Mouse (Mus musculus) hindbrain, embryonic 10.5 days (tissue): Measurements from ENCODE around the gene Qtrt1. TPM values are rescaled to one million over a fixed set of nuclear protein-coding genes. Genes with fewer than 3 reads are reported as not detected.

ENCODE experiments used
- DNase-seq: peaks from one replicate; pipeline ENCODE4 v3.0.0-alpha.2; 2017; ENCODE audit warnings: low spot score
- H3K27ac ChIP-seq: fragments of 300-500 bp; sonication (generic); 2 replicates; pipeline ENCODE4 v1.5.1; 2016; ENCODE audit warnings: mild to moderate bottlenecking, moderate library complexity
- H3K27me3 ChIP-seq: fragments of 300-500 bp; sonication (generic); 2 replicates; pipeline ENCODE4 v1.6.1; 2016; ENCODE audit warnings: mild to moderate bottlenecking; ENCODE audit not compliant: poor library complexity, insufficient read depth, severe bottlenecking
- H3K36me3 ChIP-seq: fragments of 300-500 bp; sonication (generic); 2 replicates; pipeline ENCODE4 v1.6.1; 2016; ENCODE audit warnings: mild to moderate bottlenecking, moderate library complexity
- H3K4me1 ChIP-seq: fragments of 300-500 bp; sonication (generic); replicated peaks from 2 replicates; pipeline ENCODE4 v1.6.1; 2016; ENCODE audit warnings: mild to moderate bottlenecking
- H3K4me3 ChIP-seq: fragments of 300-500 bp; sonication (generic); 2 replicates; pipeline ENCODE4 v1.5.1; 2016; ENCODE audit warnings: mild to moderate bottlenecking, moderate library complexity
- H3K9me3 ChIP-seq: fragments of 300-500 bp; sonication (generic); 2 replicates; pipeline ENCODE4 v1.6.1; 2016; ENCODE audit warnings: mild to moderate bottlenecking, moderate library complexity
- whole genome bisulfite sequencing: fragments of 180-500 bp; shearing (Covaris S2); methylation state at CpG from one replicate; pipeline ENCODE4 v1.1.7; 2016; 5-methylcytosine and 5-hydroxymethylcytosine counted together
- polyA plus RNA-seq: library from polyadenylated mRNA; unstranded; fragments of >200 nt; fragmentation: Nextera tagmentation; extraction: Ambion mirVana; gene quantifications from 2 replicates; pipeline ENCODE4 v1.2.1, GENCODE M21; 2016

Gene Qtrt1
- polyA plus RNA-seq, 1 experiment from 2014 or later, result 63.3 TPM

DNA sequence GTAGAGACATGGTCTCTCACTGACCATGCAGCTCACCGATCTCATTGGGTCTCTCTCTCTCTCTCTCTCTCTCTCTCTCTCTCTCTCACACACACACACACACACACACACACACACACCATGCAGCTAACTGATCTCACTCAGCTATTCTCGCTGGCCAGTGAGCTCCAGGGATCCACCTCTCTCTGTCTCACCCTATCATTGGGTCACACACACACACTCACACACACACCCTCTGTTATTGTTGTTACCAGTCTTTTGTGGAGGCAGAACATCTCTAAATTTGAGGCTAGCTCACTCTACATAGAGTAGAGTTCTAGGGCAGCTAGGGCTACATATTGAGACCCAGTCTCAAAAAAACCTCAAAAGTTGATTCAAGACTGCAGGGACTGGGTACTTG, 14.9 kb downstream of the Qtrt1 start:
- Histone ChIP-seq H3K4me3 (peak overlapping the region; percentile 94), H3K36me3 (peaks cover 8% of the 10 kb centered on the region)

DNA sequence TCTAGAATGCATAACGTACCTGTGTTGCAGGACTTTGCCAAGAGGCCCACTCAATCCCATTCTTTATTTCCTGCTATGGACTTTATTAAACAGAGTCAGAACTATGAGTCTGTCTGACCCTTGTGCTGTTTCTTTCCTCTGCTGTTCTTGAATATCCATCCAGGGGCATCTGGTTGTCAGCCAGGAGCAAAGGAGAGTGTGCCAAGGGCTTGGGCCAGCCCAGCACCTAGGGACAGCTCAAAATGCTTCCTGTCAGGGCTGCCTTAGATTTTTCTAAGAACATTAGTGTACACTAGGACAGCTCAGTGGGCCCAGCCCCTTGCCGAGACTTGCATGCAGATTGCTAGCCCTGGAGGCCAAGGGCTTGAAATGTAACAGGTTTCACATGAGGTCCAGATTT, 16.1 kb downstream of the Qtrt1 start:
- H3K4me3 ChIP-seq, result no peak overlapping the region
- H3K27ac ChIP-seq, result no peak overlapping the region
- H3K27me3 ChIP-seq, result no peaks in the 10 kb centered on the region
- H3K36me3 ChIP-seq, result no peaks in the 10 kb centered on the region
- WGBS, result 91% methylated on average over 2 of the region's 2 CpGs
- no peak for DNase-seq
- H3K9me3 ChIP-seq, result no peaks in the 10 kb centered on the region
- peaks cover 25% of the 10 kb centered on the region for H3K4me1 ChIP-seq

More for the DNA sequence above, 14.9 kb downstream of the Qtrt1 start:
- Histone ChIP-seq H3K9me3 (no peaks in the 10 kb centered on the region), H3K27me3 (no peaks in the 10 kb centered on the region), H3K4me1 (peaks cover 25% of the 10 kb centered on the region), H3K27ac (no peak overlapping the region)
- WGBS, result 79% methylated on average over 2 of the region's 2 CpGs
- DNase-seq, result no peak

GRCm38 (mm10) chr9:21428178-21428577, 16.5 kb downstream of the Qtrt1 start:
- H3K27me3 ChIP-seq, result no peaks in the 10 kb centered on the region
- no peak for DNase-seq
- no peak overlapping the region for H3K4me3 ChIP-seq
- peaks cover 25% of the 10 kb centered on the region for H3K4me1 ChIP-seq
- H3K36me3 ChIP-seq, result 0 out of 2 replicates have a peak, but pooled peaks cover under 1% of the 10 kb centered on the region
- WGBS, result 95% methylated on average over 6 of the region's 6 CpGs
- no peak overlapping the region for H3K27ac ChIP-seq
- no peaks in the 10 kb centered on the region for H3K9me3 ChIP-seq

DNA sequence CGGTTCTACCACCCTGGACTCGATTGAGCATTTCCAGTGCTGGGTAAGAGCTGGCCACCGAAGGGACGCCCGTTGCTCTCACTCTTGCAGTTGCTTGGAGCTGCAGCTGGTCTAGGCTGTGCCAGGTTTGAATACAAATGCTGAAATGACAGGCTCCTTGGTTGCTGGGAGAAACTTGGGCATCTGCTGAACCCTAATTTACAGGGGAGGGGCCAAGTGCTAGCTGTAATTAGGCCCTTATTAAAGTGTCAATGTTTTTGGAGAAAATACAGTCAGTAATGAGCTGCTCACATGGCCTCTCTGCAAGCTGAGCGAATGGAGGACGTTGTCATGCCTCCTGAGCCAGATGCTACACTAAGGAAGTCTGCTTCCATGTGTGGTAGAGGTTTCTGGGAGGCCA, 19.1 kb downstream of the Qtrt1 start:
- no peak overlapping the region for H3K4me3 ChIP-seq
- WGBS, result 88% methylated on average over 7 of the region's 7 CpGs

GRCm38 (mm10) chr9:21432066-21432465, 20.4 kb downstream of the Qtrt1 start:
- WGBS, result 87% methylated on average over 7 of the region's 7 CpGs
- H3K27me3 ChIP-seq, result no peaks in the 10 kb centered on the region
- H3K36me3 ChIP-seq, result 0 out of 2 replicates have a peak, but pooled peaks cover 4% of the 10 kb centered on the region
- no peak overlapping the region for H3K4me3 ChIP-seq
- DNase-seq, result no peak
- no peaks in the 10 kb centered on the region for H3K9me3 ChIP-seq
- peaks cover 9% of the 10 kb centered on the region; the same call in 1 of the 2 replicates for H3K4me1 ChIP-seq
- no peak overlapping the region for H3K27ac ChIP-seq

More for the DNA sequence above, 19.1 kb downstream of the Qtrt1 start:
- Histone ChIP-seq H3K27ac (no peak overlapping the region), H3K4me1 (peaks cover 19% of the 10 kb centered on the region), H3K9me3 (no peaks in the 10 kb centered on the region), H3K36me3 (0 out of 2 replicates have a peak, but pooled peaks cover 4% of the 10 kb centered on the region), H3K27me3 (no peaks in the 10 kb centered on the region)
- no peak for DNase-seq

GRCm38 (mm10) chr9:21433766-21434165, 22.1 kb downstream of the Qtrt1 start:
- Histone ChIP-seq H3K36me3 (0 out of 2 replicates have a peak, but pooled peaks cover 4% of the 10 kb centered on the region), H3K4me1 (peaks cover 2% of the 10 kb centered on the region; the same call in 1 of the 2 replicates), H3K27ac (no peak overlapping the region), H3K4me3 (no peak overlapping the region), H3K27me3 (no peaks in the 10 kb centered on the region), H3K9me3 (no peaks in the 10 kb centered on the region)
- no peak for DNase-seq
- WGBS, result 94% methylated on average over 8 of the region's 8 CpGs

DNA sequence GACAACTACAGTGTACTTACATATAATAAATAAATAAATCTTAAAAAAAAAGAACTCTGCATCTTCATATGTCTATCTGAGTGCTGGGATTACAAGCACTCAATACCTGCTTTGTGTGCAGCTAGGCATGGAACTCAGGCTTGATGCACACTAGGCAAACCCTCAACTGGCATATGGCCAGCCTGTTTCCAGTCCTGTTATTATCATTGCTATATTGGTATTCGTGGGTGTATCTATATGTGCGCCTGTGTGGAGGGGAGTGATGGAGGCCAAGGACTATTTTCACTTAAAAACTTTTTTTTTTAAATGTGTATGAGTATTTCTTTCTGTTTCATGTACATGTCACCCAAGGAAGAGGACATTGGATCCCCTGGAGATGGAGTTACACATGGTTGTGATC, 22.8 kb downstream of the Qtrt1 start:
- no peaks in the 10 kb centered on the region for H3K9me3 ChIP-seq
- 0 out of 2 replicates have a peak, but pooled peaks cover 4% of the 10 kb centered on the region for H3K36me3 ChIP-seq
- no peak overlapping the region for H3K27ac ChIP-seq
- no peaks in the 10 kb centered on the region for H3K27me3 ChIP-seq
- H3K4me3 ChIP-seq, result no peak overlapping the region
- H3K4me1 ChIP-seq, result peaks cover 2% of the 10 kb centered on the region; the same call in 1 of the 2 replicates
- no peak for DNase-seq
- 94% methylated on average over 2 of the region's 2 CpGs for WGBS

GRCm38 (mm10) chr9:21435777-21436635, 24.4 kb downstream of the Qtrt1 start:
- Histone ChIP-seq H3K27me3 (no peaks in the 10 kb centered on the region), H3K4me1 (peaks cover 2% of the 10 kb centered on the region; the same call in 1 of the 2 replicates), H3K4me3 (no peak overlapping the region), H3K36me3 (0 out of 2 replicates have a peak, but pooled peaks cover 4% of the 10 kb centered on the region), H3K27ac (no peak overlapping the region), H3K9me3 (no peaks in the 10 kb centered on the region)
- 95% methylated on average over 7 of the region's 7 CpGs for WGBS
- DNase-seq, result no peak

GRCm38 (mm10) chr9:21437577-21437976, 25.9 kb downstream of the Qtrt1 start:
- Histone ChIP-seq H3K4me3 (no peak overlapping the region), H3K4me1 (peaks cover 2% of the 10 kb centered on the region; the same call in 1 of the 2 replicates), H3K27me3 (no peaks in the 10 kb centered on the region), H3K9me3 (no peaks in the 10 kb centered on the region), H3K27ac (no peak overlapping the region), H3K36me3 (0 out of 2 replicates have a peak, but pooled peaks cover 4% of the 10 kb centered on the region)
- no peak for DNase-seq
- WGBS, result 93% methylated on average over 6 of the region's 6 CpGs

- Histone ChIP-seq H3K27me3 (no peaks in the 10 kb centered on the region), H3K4me1 (peaks cover 2% of the 10 kb centered on the region; the same call in 1 of the 2 replicates), H3K36me3 (0 out of 2 replicates have a peak, but pooled peaks cover 6% of the 10 kb centered on the region), H3K27ac (no peak overlapping the region), H3K9me3 (no peaks in the 10 kb centered on the region), H3K4me3 (no peak overlapping the region)
- WGBS, result 80% methylated on average over 3 of the region's 3 CpGs
- no peak for DNase-seq
Observed at GRCm38 (mm10) chr9:21438219-21438618, 26.6 kb downstream of the Qtrt1 start.

GRCm38 (mm10) chr9:21439456-21439855, 27.8 kb downstream of the Qtrt1 start:
- H3K4me1 ChIP-seq, result no peaks in the 10 kb centered on the region; the same call in 1 of the 2 replicates
- peaks cover 5% of the 10 kb centered on the region for H3K36me3 ChIP-seq
- no peak overlapping the region for H3K4me3 ChIP-seq
- H3K9me3 ChIP-seq, result no peaks in the 10 kb centered on the region
- DNase-seq, result no peak
- H3K27ac ChIP-seq, result no peak overlapping the region
- H3K27me3 ChIP-seq, result no peaks in the 10 kb centered on the region
- 89% methylated on average over 3 of the region's 3 CpGs for WGBS

- 95% methylated on average over 2 of the region's 2 CpGs for WGBS
- Histone ChIP-seq H3K27ac (no peak overlapping the region), H3K27me3 (no peaks in the 10 kb centered on the region), H3K4me3 (no peak overlapping the region), H3K36me3 (peaks cover 9% of the 10 kb centered on the region), H3K9me3 (no peaks in the 10 kb centered on the region), H3K4me1 (no peaks in the 10 kb centered on the region; the same call in 1 of the 2 replicates)
- DNase-seq, result no peak
Observed at GRCm38 (mm10) chr9:21439914-21440313, 28.3 kb downstream of the Qtrt1 start.

DNA sequence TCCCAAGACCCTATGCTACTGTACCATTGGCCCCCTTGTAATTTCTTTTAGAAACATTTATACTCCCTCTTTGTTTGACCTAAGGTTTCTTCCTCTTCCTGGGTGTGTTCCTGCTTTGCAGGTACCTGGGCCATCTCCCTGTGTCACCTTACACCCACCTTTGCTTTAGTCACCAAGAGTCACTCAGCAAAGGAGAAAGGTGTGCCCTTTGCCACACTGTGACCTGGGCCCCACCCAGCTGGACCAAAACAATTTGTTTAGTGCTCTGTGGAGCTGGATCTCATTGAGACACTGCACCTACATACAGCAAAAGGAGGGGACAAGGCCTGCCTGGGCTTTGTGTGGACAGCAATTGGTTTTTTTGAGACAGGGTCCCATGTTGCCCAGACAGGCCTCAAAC, 28.8 kb downstream of the Qtrt1 start:
- H3K27ac ChIP-seq, result no peak overlapping the region
- no peak overlapping the region for H3K4me3 ChIP-seq
- H3K9me3 ChIP-seq, result no peaks in the 10 kb centered on the region
- H3K4me1 ChIP-seq, result no peaks in the 10 kb centered on the region; the same call in 1 of the 2 replicates
- DNase-seq, result no peak
- no peaks in the 10 kb centered on the region for H3K27me3 ChIP-seq
- peaks cover 14% of the 10 kb centered on the region for H3K36me3 ChIP-seq
